9 mouse cellular contexts compared by ENCODE assay signal in genomic region chr3:153598631-153599030, GRCm38 (mm10).
DNase-seq lines count a peak whose midpoint lies in the region; ATAC-seq and TF ChIP-seq lines count a peak whose summit lies in the region.
"Had no signal": no experiment of that assay in that cellular context is flagged by ENCODE, and none has a peak within 500 bp of the region (broad histone marks: within the 10 kb centered on the region; RNA-seq: fewer than 3 reads in every experiment).

No protein-coding gene starts in this region.

- no peak overlapping the region for H3K4me3 ChIP-seq in liver, postnatal 0 days (ENCODE audit: low read depth, low read length)
- H3K4me3 ChIP-seq in liver, embryonic 12.5 days: no peak overlapping the region

- 87% methylated on average over 6 of the region's 6 CpGs for WGBS in liver, postnatal 0 days (ENCODE audit: insufficient replicate concordance)
- 87% methylated on average over 6 of the region's 6 CpGs for WGBS in liver, embryonic 12.5 days (ENCODE audit: insufficient replicate concordance)

- H3K4me2 ChIP-seq in liver, postnatal 0 days (ENCODE audit: low read depth, low read length): no peak overlapping the region
- no peak overlapping the region for H3K4me2 ChIP-seq in liver, embryonic 12.5 days

- ATAC-seq in CD4-positive, CD25-positive, alpha-beta regulatory T cell, adult 4 months: no peak
- ATAC-seq in liver, postnatal 0 days: no peak
- ATAC-seq in liver, embryonic 12.5 days: no peak
- ATAC-seq in megakaryocyte progenitor cell, adult 5-6 weeks (replicated peaks; ENCODE audit: poor library complexity): peak; percentile 68

- DNase-seq in CD4-positive, CD25-positive, alpha-beta regulatory T cell, adult 2 months (ENCODE audit: low read depth, low spot score): peak; percentile 7
- DNase-seq in liver, postnatal 0 days: no peak
- DNase-seq in cerebellum, adult 9-10 months: peak; percentile 24
- no peak for DNase-seq in urinary bladder, postnatal 25 days (ENCODE audit: low spot score)
- no peak for DNase-seq in urinary bladder, adult 18-20 months (ENCODE audit: low spot score in 2 of 2)
- DNase-seq: lung, postnatal 10 days had no signal

- no peaks in the 10 kb centered on the region for H3K36me3 ChIP-seq in liver, postnatal 0 days (replicated peaks; ENCODE audit: insufficient read depth, low read length)
- H3K36me3 ChIP-seq in liver, embryonic 12.5 days: no peaks in the 10 kb centered on the region

- no peaks in the 10 kb centered on the region for H3K27me3 ChIP-seq in liver, postnatal 0 days (ENCODE audit: insufficient read depth, low read length)
- H3K27me3 ChIP-seq in liver, embryonic 12.5 days (replicated peaks): no peaks in the 10 kb centered on the region

- H3K4me1 ChIP-seq in liver, postnatal 0 days (ENCODE audit: insufficient read depth): no peaks in the 10 kb centered on the region
- H3K4me1 ChIP-seq in liver, embryonic 12.5 days: 0 out of 2 replicates have a peak, but pooled peaks cover 4% of the 10 kb centered on the region

- H3K27ac ChIP-seq in liver, postnatal 0 days (ENCODE audit: low read depth): no peak overlapping the region
- no peak overlapping the region for H3K27ac ChIP-seq in liver, embryonic 12.5 days

- H3K9me3 ChIP-seq in liver, postnatal 0 days (ENCODE audit: low read length): no peaks in the 10 kb centered on the region
- no peaks in the 10 kb centered on the region for H3K9me3 ChIP-seq in liver, embryonic 12.5 days (replicated peaks)

- TF ChIP-seq EP300 in liver, postnatal 0 days (IDR thresholded peaks at IDR 0.05; ENCODE audit: low read depth): no peak

- no peak overlapping the region for H3K9ac ChIP-seq in liver, postnatal 0 days (replicated peaks)
- H3K9ac ChIP-seq in liver, embryonic 12.5 days: no peak overlapping the region

- peak; percentile 39; the same call in 1 of the 2 replicates for TF ChIP-seq CTCF in liver, postnatal 0 days (IDR thresholded peaks at IDR 0.05; ENCODE audit: low read depth)

Comparison
In these comparisons a context has a peak if more than half of its experiments do, and no peak if none do; other contexts are left out.
1. DNase-seq: peak in CD4-positive, CD25-positive, alpha-beta regulatory T cell, adult 2 months (single experiment) and cerebellum, adult 9-10 months (single experiment); none in liver, postnatal 0 days (single experiment), urinary bladder, postnatal 25 days (single experiment) and urinary bladder, adult 18-20 months (0 of 2).